Mouse (Mus musculus): ENCODE measurements around the gene Usf2.

- TF ChIP-seq CTCF (IDR thresholded peaks at IDR 0.05) (no peak), EP300 (IDR thresholded peaks at IDR 0.05) (no peak)
Observed at GRCm38 (mm10) chr7:30908277-30908991, 48.2 kb downstream of the Usf2 start.

All from lung, postnatal 0 days (tissue).